Mouse (Mus musculus) adrenal gland, postnatal 4 days (tissue): ENCODE data around the gene Bak1. TPM values are rescaled to one million over a fixed set of nuclear protein-coding genes. Genes with fewer than 3 reads are reported as not detected.

Source experiments
- DNase-seq, 2 experiments: peaks; one replicate each; pipeline ENCODE4 v3.0.0; 2021 to 2022; ENCODE audit warnings: low spot score in 2 of 2, mixed read lengths in 2 of 2
- total RNA-seq, 2 experiments: library from RNA; stranded (reverse); gene quantifications; 2 replicates each; pipeline ENCODE4 v1.2.3; 2021

Bak1 gene
- total RNA-seq, 2 experiments from 2014 or later, result 43.8 to 46.4 TPM

- no peak for DNase-seq
These were observed 5.5 kb downstream of the Bak1 start for GRCm38 (mm10) chr17:27023342-27023741.

- no peak for DNase-seq
These were observed 7.1 kb downstream of the Bak1 start for GRCm38 (mm10) chr17:27021736-27022135.

- no peak for DNase-seq
These were observed 7.7 kb downstream of the Bak1 start for GRCm38 (mm10) chr17:27021076-27021475.

- DNase-seq, result no peak
These were observed 10.1 kb downstream of the Bak1 start for GRCm38 (mm10) chr17:27018555-27019196.

DNA sequence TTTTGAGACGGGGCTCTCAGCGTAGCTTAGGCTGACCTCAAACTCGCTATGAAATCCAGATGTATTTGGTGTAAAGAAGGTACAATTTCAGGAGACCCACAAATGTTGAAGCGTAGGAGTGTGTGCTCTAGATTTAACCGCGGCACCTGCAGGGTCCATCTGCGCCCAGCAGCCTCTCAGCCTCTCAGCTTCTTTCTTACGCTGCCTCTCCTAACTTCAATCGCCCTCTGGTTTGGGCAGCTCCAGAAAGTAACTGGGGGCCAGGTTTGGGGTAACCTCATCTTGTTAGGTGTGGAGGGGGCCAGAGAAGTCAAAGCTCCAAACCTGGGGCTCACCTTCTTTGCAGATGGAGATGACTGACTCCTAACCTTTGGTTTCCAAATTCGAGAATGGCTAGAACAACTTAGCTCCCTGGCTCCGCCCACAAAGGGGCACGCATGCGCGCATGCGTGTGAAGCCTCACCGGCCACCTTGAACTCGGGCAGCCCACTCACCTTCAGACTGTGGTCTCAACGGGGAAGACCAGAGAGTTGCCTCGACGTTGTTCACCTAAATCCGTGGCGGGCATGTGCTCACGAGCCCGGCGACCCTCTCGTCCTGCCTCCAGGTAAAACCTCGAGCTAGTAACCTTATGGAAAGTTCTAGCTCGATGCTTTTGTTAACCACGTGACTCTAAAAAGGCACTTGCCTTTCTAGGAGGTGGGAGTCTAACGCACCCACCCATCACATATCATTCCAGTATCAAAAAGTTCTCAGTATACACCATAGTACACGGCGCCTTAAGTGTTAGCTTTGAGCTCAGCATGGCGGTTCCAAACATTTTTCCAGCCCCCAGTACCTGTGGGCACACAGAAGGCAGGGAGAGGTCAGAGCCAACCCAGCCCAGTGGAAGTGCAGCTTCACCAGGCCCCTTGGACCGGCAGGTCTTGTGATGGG is 11.0 kb downstream of the Bak1 start:
- peak; percentile 70 to 76 for DNase-seq

DNA sequence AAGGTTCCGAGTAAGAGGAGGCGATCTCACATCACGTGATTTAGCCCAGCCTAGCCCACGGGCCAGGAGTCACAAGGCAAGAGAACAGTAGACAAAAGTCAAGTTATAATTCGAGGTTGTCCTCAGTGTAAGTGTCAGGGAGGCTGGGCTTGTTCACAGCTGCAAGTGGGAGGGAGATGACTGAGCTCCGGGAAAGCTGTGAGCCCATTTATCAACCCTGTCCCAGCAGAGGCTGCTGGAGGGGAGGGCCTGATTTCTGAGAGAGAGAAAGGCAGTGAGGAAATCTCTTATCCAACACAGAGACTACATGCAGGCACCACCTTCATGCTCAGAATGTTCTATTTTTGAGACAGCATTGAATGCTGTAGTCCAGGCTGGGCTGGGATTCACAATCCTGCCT is 15.9 kb downstream of the Bak1 start:
- DNase-seq, result no peak

- no peak for DNase-seq
These were observed 16.7 kb downstream of the Bak1 start for GRCm38 (mm10) chr17:27011998-27012672.

- no peak for DNase-seq
These were observed 17.6 kb downstream of the Bak1 start for GRCm38 (mm10) chr17:27011167-27011566.

- no peak for DNase-seq
These were observed 20.5 kb downstream of the Bak1 start for GRCm38 (mm10) chr17:27008277-27008676.

- no peak for DNase-seq
These were observed 23.2 kb downstream of the Bak1 start for GRCm38 (mm10) chr17:27005644-27006043.

- no peak for DNase-seq
These were observed 23.8 kb downstream of the Bak1 start for GRCm38 (mm10) chr17:27004903-27005485.

DNA sequence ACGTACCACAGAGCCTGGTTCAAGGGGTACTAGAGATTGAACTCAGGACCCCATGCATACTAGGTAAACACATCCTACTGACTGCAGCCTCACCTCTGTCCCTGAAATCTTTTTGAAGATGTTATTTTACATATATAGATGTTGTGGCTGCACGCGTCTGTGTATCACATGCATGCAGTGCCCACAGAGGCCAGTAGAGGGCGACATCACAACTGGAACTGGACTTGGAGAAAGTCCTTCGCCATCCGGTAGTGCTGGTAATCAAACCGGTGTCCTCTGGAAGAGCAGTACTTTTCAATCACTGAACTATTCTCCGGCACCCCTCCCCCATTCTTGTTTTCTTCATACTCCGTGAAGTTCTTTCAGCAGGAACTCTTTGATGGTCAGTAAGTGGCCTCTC is 24.4 kb downstream of the Bak1 start:
- peak; percentile 44 to 47 for DNase-seq

GRCm38 (mm10) chr17:27001889-27002288 is 26.9 kb downstream of the Bak1 start:
- no peak for DNase-seq

- no peak for DNase-seq
These were observed 27.7 kb downstream of the Bak1 start for GRCm38 (mm10) chr17:27001151-27001550.

DNA sequence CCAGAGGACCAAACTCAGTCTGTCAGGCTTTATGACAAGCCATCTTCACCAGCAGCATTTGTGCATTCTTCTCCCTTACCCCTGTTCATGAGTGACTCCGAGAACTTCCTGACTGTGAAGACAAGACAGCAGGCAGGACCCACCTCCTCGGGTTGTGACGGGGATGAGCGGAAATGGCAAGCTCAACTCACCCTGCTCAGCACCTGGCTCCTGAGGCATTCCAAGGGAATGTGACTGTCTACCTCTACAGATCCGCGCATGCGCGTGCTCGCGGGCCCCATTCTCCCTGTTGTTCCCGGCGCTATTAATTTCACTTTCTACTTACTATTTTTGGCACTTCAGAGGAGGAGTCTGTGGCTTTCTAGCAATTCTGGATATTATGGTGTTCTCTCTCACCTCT is 28.8 kb downstream of the Bak1 start:
- no peak for DNase-seq

DNA sequence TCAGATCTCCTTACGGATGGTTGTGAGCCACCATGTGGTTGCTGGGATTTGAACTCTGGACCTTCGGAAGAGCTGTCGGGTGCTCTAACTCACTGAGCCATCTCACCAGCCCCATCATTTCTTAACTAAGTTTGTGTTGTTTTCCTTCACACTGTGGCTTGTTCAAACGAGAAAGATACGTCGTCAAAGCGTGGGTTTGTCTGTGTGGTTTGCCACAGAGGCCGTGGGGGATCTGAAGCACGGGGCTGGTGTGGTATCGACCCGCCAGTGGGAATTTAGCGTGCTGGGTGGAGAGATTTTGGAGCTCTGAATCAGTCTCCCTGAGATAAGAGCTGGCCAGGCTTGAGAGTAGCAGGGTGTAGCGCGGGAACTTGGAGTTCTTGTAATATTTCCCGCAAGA is 30.5 kb downstream of the Bak1 start:
- DNase-seq, result no peak

GRCm38 (mm10) chr17:26997661-26998060 is 31.1 kb downstream of the Bak1 start:
- DNase-seq, result no peak

- DNase-seq, result no peak
These were observed 33.2 kb downstream of the Bak1 start for GRCm38 (mm10) chr17:26995562-26995961.

- no peak for DNase-seq
These were observed 33.8 kb downstream of the Bak1 start for GRCm38 (mm10) chr17:26995006-26995405.

- DNase-seq, result no peak
These were observed 34.4 kb downstream of the Bak1 start for GRCm38 (mm10) chr17:26994410-26994809.

GRCm38 (mm10) chr17:26990521-26990920 is 38.3 kb downstream of the Bak1 start:
- no peak for DNase-seq
